Mouse (Mus musculus) cortical plate, adult 2 months (tissue): ENCODE results near the gene Alas2.

Experiments used
- CTCF ChIP-seq: fragments of 200-500 bp; IDR thresholded peaks from 2 replicates; pipeline ENCODE4 v1.5.1; 2011; ENCODE audit warnings: mild to moderate bottlenecking, control low read depth, low read length; ENCODE audit not compliant: insufficient read depth; ENCODE audit errors: extremely low read depth
- POLR2A ChIP-seq: fragments of 200-500 bp; IDR thresholded peaks from 2 replicates; pipeline ENCODE4 v1.6.1; 2011; ENCODE audit warnings: mild to moderate bottlenecking, low read length, control low read depth; ENCODE audit not compliant: insufficient read depth; ENCODE audit errors: extremely low read depth

DNA sequence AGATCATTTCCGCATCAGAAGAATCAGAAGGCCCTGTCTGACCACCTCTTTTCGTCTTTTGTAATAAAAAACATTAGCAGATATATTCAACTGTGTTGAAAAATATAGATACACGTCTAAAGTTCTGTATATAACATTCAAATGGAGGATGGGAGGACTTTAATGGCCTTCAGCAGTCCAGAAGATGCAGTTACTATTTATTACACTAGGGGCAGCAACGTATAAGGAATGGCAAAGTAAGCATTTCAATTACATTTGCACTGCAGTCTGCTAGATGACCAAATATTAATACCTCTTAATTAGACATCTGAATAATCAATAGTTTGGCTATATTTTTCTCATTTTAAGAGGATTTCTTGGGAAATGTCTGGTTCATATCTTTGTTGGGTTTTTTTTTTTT lies 36.5 kb upstream of the Alas2 start:
- TF ChIP-seq CTCF (no peak), POLR2A (no peak)
